Mouse (Mus musculus) hindbrain, embryonic 14.5 days (tissue): ENCODE measurements at regions not wholly inside any gene's neighbourhood (a gene's known extent, or its start where the extent isn't known, plus 50 kb on each side); places are given as distances from the start of the nearest gene placed in this dataset.

Source experiments
- ATAC-seq: fragments of 200-750 bp; cut with Nextera tagmentation; 2 replicates; pipeline ENCODE4 v1.8.0; 2017; ENCODE audit warnings: moderate number of reproducible peaks, mild to moderate bottlenecking, moderate TSS enrichment, moderate library complexity; ENCODE audit not compliant: low FRiP score
- DNase-seq: peaks from one replicate; pipeline ENCODE4 v3.0.0-alpha.2; 2015; ENCODE audit warnings: low spot score
- H3K27ac ChIP-seq: fragments of 300-500 bp; sonication (generic); 2 replicates; pipeline ENCODE4 v1.5.1; 2014; ENCODE audit warnings: mild to moderate bottlenecking, moderate library complexity
- H3K27me3 ChIP-seq: fragments of 300-500 bp; sonication (generic); 2 replicates; pipeline ENCODE4 v1.6.1; 2014; ENCODE audit warnings: mild to moderate bottlenecking, low read length, mixed read lengths; ENCODE audit not compliant: control insufficient read depth, insufficient read depth
- H3K36me3 ChIP-seq: fragments of 300-500 bp; sonication (generic); replicated peaks from 2 replicates; pipeline ENCODE4 v1.6.1; 2014; ENCODE audit not compliant: control insufficient read depth, insufficient read depth
- H3K4me1 ChIP-seq: fragments of 300-500 bp; sonication (generic); replicated peaks from 2 replicates; pipeline ENCODE4 v1.6.1; 2014; ENCODE audit warnings: antibody characterized with exemption, low read length, mixed read lengths; ENCODE audit not compliant: control insufficient read depth, insufficient read depth
- H3K4me2 ChIP-seq: fragments of 300-500 bp; sonication (generic); replicated peaks from 2 replicates; pipeline ENCODE4 v1.6.1; 2014; ENCODE audit warnings: mild to moderate bottlenecking, moderate library complexity
- H3K4me3 ChIP-seq: fragments of 300-500 bp; sonication (generic); replicated peaks from 2 replicates; pipeline ENCODE4 v1.5.1; 2014; ENCODE audit warnings: mild to moderate bottlenecking, low read length
- H3K9ac ChIP-seq: fragments of 300-500 bp; sonication (generic); 2 replicates; pipeline ENCODE4 v1.6.1; 2014
- H3K9me3 ChIP-seq: fragments of 300-500 bp; sonication (generic); 2 replicates; pipeline ENCODE4 v1.6.1; 2016; ENCODE audit warnings: low read length; ENCODE audit not compliant: control insufficient read depth
- WGBS: fragments of 180-500 bp; shearing (Covaris S2); extraction: QIAGEN DNeasy Blood & Tissue Kit; methylation state at CpG from one replicate; pipeline ENCODE4 v1.1.7; 2014; 5-methylcytosine and 5-hydroxymethylcytosine counted together

- Histone ChIP-seq H3K4me3 (no peak overlapping the region), H3K4me2 (peak overlapping the region; percentile 41), H3K9ac (peak overlapping the region; percentile 43; the same call in 1 of the 2 replicates), H3K4me1 (peaks cover 50% of the 10 kb centered on the region), H3K9me3 (0 out of 2 replicates have a peak, but pooled peaks cover 5% of the 10 kb centered on the region), H3K36me3 (no peaks in the 10 kb centered on the region), H3K27ac (peak overlapping the region; percentile 44), H3K27me3 (no peaks in the 10 kb centered on the region)
- WGBS = 9% methylated on average over 27 of the region's 27 CpGs
- DNase-seq (peak; percentile 63), ATAC-seq (peak; percentile 29; the same call in 1 of the 2 replicates)
These were observed 126.9 kb downstream of the Plxna1 start for GRCm38 (mm10) chr6:89235416-89236075.

GRCm38 (mm10) chr6:89236226-89236625 lies 126.2 kb downstream of the Plxna1 start:
- ATAC-seq (no peak), DNase-seq (no peak)
- peak overlapping the region; percentile 44; the same call in 1 of the 2 replicates for H3K27ac ChIP-seq
- no peaks in the 10 kb centered on the region for H3K27me3 ChIP-seq
- H3K36me3 ChIP-seq = no peaks in the 10 kb centered on the region
- no peak overlapping the region for H3K4me2 ChIP-seq
- H3K4me1 ChIP-seq = peaks cover 51% of the 10 kb centered on the region
- 9% methylated on average over 8 of the region's 8 CpGs for WGBS
- H3K9me3 ChIP-seq = no peaks in the 10 kb centered on the region
- no peak overlapping the region for H3K9ac ChIP-seq
- H3K4me3 ChIP-seq = no peak overlapping the region

GRCm38 (mm10) chr6:89236892-89237646 lies 125.4 kb downstream of the Plxna1 start:
- DNase-seq (peak; percentile 75), ATAC-seq (peak; percentile 53)
- H3K36me3 ChIP-seq = no peaks in the 10 kb centered on the region
- peaks cover 52% of the 10 kb centered on the region for H3K4me1 ChIP-seq
- H3K4me2 ChIP-seq = no peak overlapping the region
- H3K9me3 ChIP-seq = no peaks in the 10 kb centered on the region
- H3K9ac ChIP-seq = no peak overlapping the region
- no peaks in the 10 kb centered on the region for H3K27me3 ChIP-seq
- H3K27ac ChIP-seq = peak overlapping the region; percentile 44
- H3K4me3 ChIP-seq = no peak overlapping the region
- WGBS = 64% methylated on average over 10 of the region's 10 CpGs

- no peak overlapping the region for H3K9ac ChIP-seq
- no peaks in the 10 kb centered on the region for H3K27me3 ChIP-seq
- DNase-seq (peak; percentile 46), ATAC-seq (no peak)
- H3K27ac ChIP-seq = 0 out of 2 replicates have a peak overlapping the region, but pooled peaks have one; percentile 0
- no peaks in the 10 kb centered on the region for H3K9me3 ChIP-seq
- 26% methylated on average over 14 of the region's 14 CpGs for WGBS
- H3K4me1 ChIP-seq = peaks cover 65% of the 10 kb centered on the region
- H3K4me2 ChIP-seq = peak overlapping the region; percentile 13; the same call in 1 of the 2 replicates
- no peak overlapping the region for H3K4me3 ChIP-seq
- H3K36me3 ChIP-seq = no peaks in the 10 kb centered on the region
These were observed 123.5 kb downstream of the Plxna1 start for GRCm38 (mm10) chr6:89238871-89239270.

GRCm38 (mm10) chr6:89239511-89239910 lies 122.9 kb downstream of the Plxna1 start:
- 34% methylated on average over 8 of the region's 8 CpGs for WGBS

GRCm38 (mm10) chr6:89240168-89240705 lies 122.2 kb downstream of the Plxna1 start:
- DNase-seq (no peak), ATAC-seq (no peak)
- H3K27ac ChIP-seq = no peak overlapping the region
- peaks cover 65% of the 10 kb centered on the region for H3K4me1 ChIP-seq
- WGBS = 24% methylated on average over 4 of the region's 4 CpGs
- H3K9ac ChIP-seq = no peak overlapping the region
- H3K36me3 ChIP-seq = no peaks in the 10 kb centered on the region
- no peaks in the 10 kb centered on the region for H3K27me3 ChIP-seq
- H3K9me3 ChIP-seq = no peaks in the 10 kb centered on the region
- no peak overlapping the region for H3K4me3 ChIP-seq
- no peak overlapping the region for H3K4me2 ChIP-seq

More at GRCm38 (mm10) chr6:89239511-89239910, 122.9 kb downstream of the Plxna1 start:
- Histone ChIP-seq H3K36me3 (no peaks in the 10 kb centered on the region), H3K4me2 (no peak overlapping the region; the same call in 1 of the 2 replicates), H3K27me3 (no peaks in the 10 kb centered on the region), H3K9me3 (no peaks in the 10 kb centered on the region), H3K9ac (no peak overlapping the region), H3K27ac (no peak overlapping the region), H3K4me3 (no peak overlapping the region), H3K4me1 (peaks cover 65% of the 10 kb centered on the region)
- no peak for ATAC-seq
- no peak for DNase-seq

- Histone ChIP-seq H3K4me1 (peaks cover 42% of the 10 kb centered on the region), H3K27me3 (no peaks in the 10 kb centered on the region), H3K36me3 (no peaks in the 10 kb centered on the region), H3K4me2 (no peak overlapping the region), H3K4me3 (no peak overlapping the region), H3K27ac (no peak overlapping the region), H3K9me3 (no peaks in the 10 kb centered on the region), H3K9ac (no peak overlapping the region)
- WGBS = 14% methylated on average over 17 of the region's 18 CpGs
- DNase-seq (no peak), ATAC-seq (peak; percentile 28; the same call in 1 of the 2 replicates)
These were observed 119.8 kb downstream of the Plxna1 start for GRCm38 (mm10) chr6:89242371-89243288.

GRCm38 (mm10) chr6:89245506-89245905 lies 116.9 kb downstream of the Plxna1 start:
- peaks cover 16% of the 10 kb centered on the region for H3K4me1 ChIP-seq
- WGBS = 13% methylated on average over 8 of the region's 8 CpGs
- H3K27ac ChIP-seq = no peak overlapping the region
- no peak overlapping the region for H3K4me3 ChIP-seq
- no peaks in the 10 kb centered on the region for H3K9me3 ChIP-seq
- ATAC-seq (no peak), DNase-seq (no peak)
- no peak overlapping the region for H3K9ac ChIP-seq
- H3K27me3 ChIP-seq = no peaks in the 10 kb centered on the region
- H3K36me3 ChIP-seq = no peaks in the 10 kb centered on the region
- no peak overlapping the region for H3K4me2 ChIP-seq
